Mouse (Mus musculus) midbrain, postnatal 0 days (tissue): ENCODE data around the gene Oxct1. TPM values are rescaled to one million over a fixed set of nuclear protein-coding genes. Genes with fewer than 3 reads are reported as not detected.

ENCODE experiments used
- ATAC-seq: fragments of 200-750 bp; cut with Nextera tagmentation; 2 replicates; pipeline ENCODE4 v1.8.0; 2017; ENCODE audit warnings: moderate number of reproducible peaks, mild to moderate bottlenecking, moderate TSS enrichment, moderate library complexity; ENCODE audit not compliant: low FRiP score
- DNase-seq: peaks from one replicate; pipeline ENCODE4 v3.0.0-alpha.2; 2015; ENCODE audit warnings: low spot score
- H3K27ac ChIP-seq: fragments of 300-500 bp; sonication (generic); 2 replicates; pipeline ENCODE4 v1.5.1; 2014; ENCODE audit warnings: low read depth, mild to moderate bottlenecking, low read length, mixed read lengths
- H3K27me3 ChIP-seq: fragments of 300-500 bp; sonication (generic); 2 replicates; pipeline ENCODE4 v1.6.1; 2014; ENCODE audit warnings: low read length, control low read depth, mixed read lengths; ENCODE audit not compliant: insufficient read depth
- H3K36me3 ChIP-seq: fragments of 300-500 bp; sonication (generic); 2 replicates; pipeline ENCODE4 v1.6.1; 2014; ENCODE audit warnings: low read length, control low read depth, mixed read lengths; ENCODE audit not compliant: insufficient read depth
- H3K4me1 ChIP-seq: fragments of 300-500 bp; sonication (generic); 2 replicates; pipeline ENCODE4 v1.6.1; 2014; ENCODE audit warnings: mild to moderate bottlenecking, control low read depth, antibody characterized with exemption, low read length, mixed read lengths; ENCODE audit not compliant: insufficient read depth
- H3K4me2 ChIP-seq: fragments of 300-500 bp; sonication (generic); 2 replicates; pipeline ENCODE4 v1.6.1; 2014; ENCODE audit warnings: low read depth, mild to moderate bottlenecking, low read length, mixed read lengths; ENCODE audit not compliant: poor library complexity, severe bottlenecking
- H3K4me3 ChIP-seq: fragments of 300-500 bp; sonication (generic); 2 replicates; pipeline ENCODE4 v1.5.1; 2014; ENCODE audit warnings: low read depth, mild to moderate bottlenecking, low read length, moderate library complexity
- H3K9ac ChIP-seq: fragments of 300-500 bp; sonication (generic); replicated peaks from 2 replicates; pipeline ENCODE4 v1.6.1; 2014; ENCODE audit warnings: mild to moderate bottlenecking, low read length, moderate library complexity, mixed read lengths; ENCODE audit not compliant: poor library complexity, severe bottlenecking
- H3K9me3 ChIP-seq: fragments of 300-500 bp; sonication (generic); 2 replicates; pipeline ENCODE4 v1.6.1; 2016; ENCODE audit warnings: low read length, control low read depth
- CTCF ChIP-seq: IDR thresholded peaks from 2 replicates; pipeline ENCODE4 v1.5.1; 2016; ENCODE audit warnings: antibody characterized with exemption, mild to moderate bottlenecking
- WGBS: fragments of 180-500 bp; shearing (Covaris S2); extraction: QIAGEN DNeasy Blood & Tissue Kit; methylation state at CpG from one replicate; pipeline ENCODE4 v1.1.7; 2014; 5-methylcytosine and 5-hydroxymethylcytosine counted together
- polyA plus RNA-seq: library from polyadenylated mRNA; unstranded; fragments of >200 nt; fragmentation: Nextera tagmentation; extraction: Ambion mirVana; gene quantifications from 2 replicates; pipeline ENCODE4 v1.2.1, GENCODE M21; 2015
- total RNA-seq: library from RNA; depleted of rRNA; stranded (reverse); fragments of >200 nt; gene quantifications from 2 replicates; pipeline ENCODE4 v1.2.3, GENCODE M21; 2014

The Oxct1 gene
- total and polyA plus RNA-seq, 2 experiments from 2014 or later = 240 to 461 TPM

DNA sequence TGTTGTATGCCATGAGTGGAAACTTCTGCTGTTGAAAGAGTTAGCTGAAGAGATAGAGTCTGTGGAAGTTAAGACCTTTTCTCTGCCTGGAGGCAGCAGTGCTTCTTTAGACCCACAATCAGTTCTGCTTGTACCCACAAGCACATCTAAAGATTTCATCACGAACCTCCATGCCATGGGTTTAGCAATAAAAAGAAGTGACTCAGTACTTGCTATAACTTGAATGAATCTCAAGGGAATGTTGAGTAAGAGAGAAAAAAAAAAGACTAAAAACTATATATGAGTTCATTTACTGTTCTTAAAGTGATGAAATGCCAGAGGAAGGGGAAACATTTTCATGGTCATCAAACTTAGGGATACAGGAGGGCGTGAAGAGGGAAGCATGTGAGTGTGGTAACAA is 25.6 kb upstream of the Oxct1 start:
- no peak for DNase-seq
- 83% methylated on average over 2 of the region's 2 CpGs for WGBS
- ATAC-seq = no peak
- Histone ChIP-seq H3K9me3 (0 out of 2 replicates have a peak, but pooled peaks cover 7% of the 10 kb centered on the region), H3K4me1 (no peaks in the 10 kb centered on the region), H3K9ac (no peak overlapping the region), H3K4me3 (no peak overlapping the region), H3K4me2 (no peak overlapping the region), H3K27me3 (no peaks in the 10 kb centered on the region), H3K27ac (no peak overlapping the region), H3K36me3 (no peaks in the 10 kb centered on the region)
- TF ChIP-seq CTCF = no peak

DNA sequence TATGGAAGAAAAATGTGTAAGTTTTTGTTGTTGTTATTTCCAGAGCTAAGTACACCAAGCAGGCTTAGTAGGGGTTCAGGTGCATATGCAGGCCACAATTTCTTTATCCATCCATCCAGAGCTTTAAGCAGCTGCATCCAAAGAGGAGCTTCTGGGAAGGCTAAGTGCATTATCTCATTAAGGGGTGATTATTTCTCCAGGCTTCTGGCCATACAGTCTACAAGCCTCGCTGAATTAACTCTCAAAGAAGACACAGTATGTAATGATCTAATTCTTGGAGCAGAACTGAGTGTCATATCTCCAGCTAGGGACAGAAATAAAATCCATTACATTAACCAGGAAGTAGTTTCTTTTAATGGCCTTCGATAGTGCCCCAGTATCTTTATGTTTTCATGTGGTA is 12.3 kb upstream of the Oxct1 start:
- 73% methylated on average over 2 of the region's 2 CpGs for WGBS
- TF ChIP-seq CTCF = no peak
- Histone ChIP-seq H3K9ac (no peak overlapping the region), H3K4me2 (no peak overlapping the region), H3K4me3 (no peak overlapping the region), H3K27me3 (no peaks in the 10 kb centered on the region), H3K4me1 (no peaks in the 10 kb centered on the region), H3K27ac (no peak overlapping the region), H3K9me3 (no peaks in the 10 kb centered on the region), H3K36me3 (no peaks in the 10 kb centered on the region)
- DNase-seq (no peak), ATAC-seq (no peak)

DNA sequence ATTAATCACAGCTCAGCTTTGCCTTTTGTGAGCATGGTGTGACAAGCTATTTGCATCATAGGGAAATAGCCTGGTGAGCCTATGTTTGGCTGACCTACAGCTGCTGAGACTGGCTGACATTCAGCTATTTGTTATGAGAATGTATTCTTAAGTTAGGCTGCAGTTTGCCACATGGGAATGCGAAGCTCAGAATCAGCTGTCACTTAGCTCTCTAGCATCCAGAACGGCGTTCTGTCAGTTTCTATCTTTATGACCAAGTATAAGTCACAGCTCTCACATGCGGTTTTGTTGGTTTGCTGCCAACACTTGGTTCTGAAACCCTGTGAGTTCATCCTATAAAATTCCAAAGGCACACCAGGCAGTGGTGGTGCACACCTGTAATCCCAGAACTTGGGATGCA is 5.5 kb upstream of the Oxct1 start:
- Histone ChIP-seq H3K27ac (no peak overlapping the region), H3K9ac (no peak overlapping the region), H3K9me3 (no peaks in the 10 kb centered on the region), H3K4me2 (no peak overlapping the region), H3K4me1 (0 out of 2 replicates have a peak, but pooled peaks cover under 1% of the 10 kb centered on the region), H3K36me3 (no peaks in the 10 kb centered on the region), H3K27me3 (no peaks in the 10 kb centered on the region), H3K4me3 (no peak overlapping the region)
- DNase-seq (no peak), ATAC-seq (no peak)
- no peak for TF ChIP-seq CTCF
- WGBS = 66% methylated on average over 4 of the region's 4 CpGs

DNA sequence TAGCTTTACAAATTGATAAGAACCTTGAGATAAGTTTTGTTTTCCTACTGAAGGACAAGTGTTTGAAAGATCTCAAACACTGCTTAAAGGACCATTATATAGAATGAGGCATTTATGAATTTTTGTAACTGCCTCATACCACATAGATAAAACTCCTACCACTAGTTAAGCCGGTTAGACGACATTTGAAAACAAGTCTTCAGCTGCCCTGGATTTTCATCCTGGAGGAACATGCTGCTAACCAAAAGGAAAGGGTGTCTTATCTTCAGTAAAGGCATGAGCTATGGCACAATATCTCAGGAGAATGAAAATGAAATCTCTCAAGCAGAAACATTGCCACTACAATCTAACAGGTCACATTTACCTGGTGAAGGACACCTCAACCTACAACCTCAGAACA is 2.4 kb upstream of the Oxct1 start:
- H3K27me3 ChIP-seq = no peaks in the 10 kb centered on the region
- DNase-seq = no peak
- peaks cover 7% of the 10 kb centered on the region; the same call in 1 of the 2 replicates for H3K4me1 ChIP-seq
- no peak overlapping the region for H3K27ac ChIP-seq
- TF ChIP-seq CTCF = no peak
- no peaks in the 10 kb centered on the region for H3K36me3 ChIP-seq
- no peak overlapping the region for H3K4me3 ChIP-seq
- no peak overlapping the region for H3K4me2 ChIP-seq
- H3K9me3 ChIP-seq = no peaks in the 10 kb centered on the region
- no peak overlapping the region for H3K9ac ChIP-seq
- 95% methylated on average over 2 of the region's 2 CpGs for WGBS
- no peak for ATAC-seq

DNA sequence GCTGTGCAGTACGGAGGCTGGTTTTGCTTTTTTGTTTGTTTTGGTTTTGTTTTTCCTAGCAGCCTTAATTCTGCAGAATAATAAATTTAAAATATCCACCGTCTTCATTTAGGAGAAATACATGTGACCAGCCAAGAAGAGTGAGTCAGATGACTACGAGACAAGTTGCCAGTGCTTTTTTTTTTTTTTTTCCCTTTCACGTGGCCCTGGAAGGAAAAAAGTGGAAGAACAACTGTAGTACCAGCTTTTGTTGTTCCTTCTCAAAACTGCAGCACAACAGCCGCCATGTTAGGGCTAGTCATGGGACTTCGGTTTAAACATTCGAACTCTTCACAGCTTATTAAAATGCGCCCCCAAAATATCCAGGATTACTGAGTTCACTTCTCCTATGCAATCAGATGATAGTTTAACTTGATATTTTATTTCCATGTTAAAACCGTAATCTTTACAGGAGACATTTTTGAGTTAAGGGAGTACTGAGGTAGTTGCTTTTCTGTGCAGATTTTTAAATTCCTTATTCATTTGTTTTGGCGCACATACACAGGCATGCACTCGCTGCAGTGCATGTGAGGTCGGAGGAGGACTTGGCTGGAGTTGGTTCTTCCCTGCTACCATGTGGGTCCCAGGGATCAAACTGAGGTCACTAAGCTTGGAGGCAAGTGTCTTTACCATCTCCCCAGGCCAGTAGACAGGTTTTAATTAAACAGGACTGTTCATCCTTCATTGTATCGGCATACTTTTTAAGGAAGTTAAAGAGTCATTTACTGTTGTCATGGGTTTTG is 1.3 kb upstream of the Oxct1 start:
- Histone ChIP-seq H3K27ac (no peak overlapping the region), H3K4me2 (no peak overlapping the region)
- WGBS = 76% methylated on average over 13 of the region's 13 CpGs

DNA sequence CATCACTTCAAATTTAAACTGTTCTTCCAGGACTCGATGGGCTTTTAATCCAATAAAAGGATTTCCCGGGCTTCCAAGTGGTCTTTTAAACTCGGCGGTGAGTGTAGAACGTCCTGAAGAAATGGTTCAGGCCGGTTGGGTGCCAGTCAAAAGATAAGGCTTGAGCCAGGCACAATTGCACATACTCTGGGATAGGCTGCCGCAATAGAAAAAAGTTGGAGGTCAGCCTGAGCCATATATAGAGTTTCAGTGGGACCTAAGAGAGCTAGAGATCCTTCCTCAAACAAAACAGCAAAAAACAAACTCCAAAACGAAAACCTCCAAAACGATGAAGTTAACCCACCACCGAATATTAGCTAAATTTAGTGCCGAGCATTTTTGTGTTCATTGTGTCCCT is 677 bp upstream of the Oxct1 start:
- peak overlapping the region; percentile 80; the same call in 1 of the 2 replicates for H3K4me3 ChIP-seq
- ATAC-seq = no peak
- H3K4me2 ChIP-seq = peak overlapping the region; percentile 51
- peak overlapping the region; percentile 97; the same call in 1 of the 2 replicates for H3K27ac ChIP-seq
- TF ChIP-seq CTCF = no peak
- DNase-seq = no peak
- WGBS = 38% methylated on average over 11 of the region's 11 CpGs
- peaks cover 7% of the 10 kb centered on the region; the same call in 1 of the 2 replicates for H3K4me1 ChIP-seq
- no peak overlapping the region; the same call in 1 of the 2 replicates for H3K9ac ChIP-seq
- no peaks in the 10 kb centered on the region for H3K36me3 ChIP-seq
- H3K27me3 ChIP-seq = no peaks in the 10 kb centered on the region
- H3K9me3 ChIP-seq = no peaks in the 10 kb centered on the region

More for the DNA sequence above, 1.3 kb upstream of the Oxct1 start:
- H3K4me1 ChIP-seq = peaks cover 7% of the 10 kb centered on the region; the same call in 1 of the 2 replicates
- no peaks in the 10 kb centered on the region for H3K27me3 ChIP-seq
- no peak for DNase-seq
- TF ChIP-seq CTCF = no peak
- H3K4me3 ChIP-seq = no peak overlapping the region
- no peaks in the 10 kb centered on the region for H3K36me3 ChIP-seq
- H3K9ac ChIP-seq = no peak overlapping the region
- no peaks in the 10 kb centered on the region for H3K9me3 ChIP-seq
- ATAC-seq = no peak
